Mouse (Mus musculus): Measurements from ENCODE around the gene Xab2. TPM values are rescaled to one million over a fixed set of nuclear protein-coding genes. Genes with fewer than 3 reads are reported as not detected.

The Xab2 gene
- 35.4 and 48.4 TPM in 2 replicates for polyA plus RNA-seq (2012; ENCODE audit: insufficient read depth, low replicate concordance)

DNA sequence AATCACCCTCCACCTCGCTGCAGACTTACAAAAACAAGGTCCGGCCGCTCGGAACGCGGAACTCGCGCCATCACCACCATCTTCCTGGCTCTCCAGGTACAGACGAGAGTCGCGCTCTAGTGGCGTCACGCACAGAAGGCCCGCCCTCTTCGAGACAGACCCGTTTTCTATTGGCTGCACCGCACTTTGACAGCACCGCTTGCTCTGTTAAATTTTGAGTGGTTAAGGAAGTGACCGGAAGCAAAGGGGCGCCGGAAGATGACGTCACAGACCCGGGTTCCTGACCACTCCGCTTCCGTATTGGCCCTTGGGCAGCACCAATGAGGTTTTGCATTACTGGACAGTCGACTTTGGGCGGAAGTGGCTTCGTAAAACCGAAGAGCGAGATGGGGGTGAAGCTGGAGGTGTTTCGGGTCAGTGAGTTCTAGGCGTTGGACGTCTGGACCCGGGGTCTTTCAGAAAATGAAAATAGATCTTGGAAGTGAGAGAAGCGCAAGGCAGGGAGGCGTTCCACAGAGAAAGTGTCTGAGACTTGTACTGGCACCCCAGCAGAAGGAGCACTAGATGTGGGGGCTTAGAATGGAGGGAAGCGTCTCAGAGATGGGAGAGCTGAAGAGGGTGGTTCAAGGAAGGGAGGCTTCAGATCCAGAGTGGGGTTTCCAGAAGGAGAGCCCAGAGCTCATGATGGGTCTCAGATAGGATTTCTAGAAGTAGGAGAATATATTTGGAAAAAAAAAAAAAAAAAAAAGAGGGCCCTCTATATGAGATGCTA, at the start of gene Xab2, which contains the start of gene Pet100:
Xab2 (minus strand) TSS at position 118 of the 772 bp plus-strand sequence.
Pet100 (plus strand) TSS at position 350 of the 772 bp plus-strand sequence.
- TF ChIP-seq GATA1 (IDR thresholded peaks at IDR 0.05; ENCODE audit: borderline replicate concordance, low read length): no peak
- TF ChIP-seq FLI1 (IDR thresholded peaks at IDR 0.05; ENCODE audit: low read length): peak; percentile 63; the same call in 1 of the 2 replicates
- peaks cover 43% of the 10 kb centered on the region for H3K4me1 ChIP-seq
- no peaks in the 10 kb centered on the region for H3K27me3 ChIP-seq (replicated peaks)
- H3K36me3 ChIP-seq (replicated peaks; ENCODE audit: low read length): peaks cover 65% of the 10 kb centered on the region
- no peaks in the 10 kb centered on the region for H3K9me3 ChIP-seq
- H3K4me3 ChIP-seq (replicated peaks): peak within 1 kb of the TSS; percentile 98

- Histone ChIP-seq H3K4me3 (replicated peaks) (peak overlapping the region; percentile 50), H3K9me3 (no peaks in the 10 kb centered on the region), H3K36me3 (replicated peaks; ENCODE audit: low read length) (no peaks in the 10 kb centered on the region), H3K27me3 (replicated peaks) (peaks cover 2% of the 10 kb centered on the region), H3K4me1 (peaks cover 52% of the 10 kb centered on the region)
- TF ChIP-seq GATA1 (IDR thresholded peaks at IDR 0.05; ENCODE audit: borderline replicate concordance, low read length) (no peak), FLI1 (IDR thresholded peaks at IDR 0.05; ENCODE audit: low read length) (no peak)
These were observed 49.3 kb upstream of the Xab2 start for GRCm38 (mm10) chr8:3670388-3670787.

DNA sequence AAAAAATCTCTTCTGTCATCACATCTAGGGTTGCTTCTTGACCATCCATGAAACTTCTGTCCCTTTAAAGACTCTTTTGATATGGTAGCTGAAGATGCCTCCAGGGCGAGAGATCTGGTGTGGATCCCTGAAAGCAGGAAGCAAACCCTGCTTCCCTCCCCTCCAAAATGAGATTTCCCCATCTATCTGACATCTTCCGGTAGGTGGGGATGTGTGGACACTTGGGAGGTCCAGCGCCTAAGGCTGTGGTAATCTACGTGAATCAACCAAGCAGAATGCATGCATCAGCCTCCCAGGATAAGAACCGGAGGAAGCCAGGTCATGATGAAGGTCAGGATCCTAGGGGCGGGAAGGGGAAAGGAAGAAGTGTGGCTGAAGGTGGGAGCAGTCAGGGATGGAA, 44.4 kb upstream of the Xab2 start, which contains the start of gene Mcemp1:
Mcemp1 (plus strand) TSS at position 248 of the 400 bp plus-strand sequence.
- H3K4me3 ChIP-seq (replicated peaks): peak within 1 kb of the TSS; percentile 31
- no peak for TF ChIP-seq FLI1 (IDR thresholded peaks at IDR 0.05; ENCODE audit: low read length)
- no peak for TF ChIP-seq GATA1 (IDR thresholded peaks at IDR 0.05; ENCODE audit: borderline replicate concordance, low read length)
- H3K9me3 ChIP-seq: no peaks in the 10 kb centered on the region

DNA sequence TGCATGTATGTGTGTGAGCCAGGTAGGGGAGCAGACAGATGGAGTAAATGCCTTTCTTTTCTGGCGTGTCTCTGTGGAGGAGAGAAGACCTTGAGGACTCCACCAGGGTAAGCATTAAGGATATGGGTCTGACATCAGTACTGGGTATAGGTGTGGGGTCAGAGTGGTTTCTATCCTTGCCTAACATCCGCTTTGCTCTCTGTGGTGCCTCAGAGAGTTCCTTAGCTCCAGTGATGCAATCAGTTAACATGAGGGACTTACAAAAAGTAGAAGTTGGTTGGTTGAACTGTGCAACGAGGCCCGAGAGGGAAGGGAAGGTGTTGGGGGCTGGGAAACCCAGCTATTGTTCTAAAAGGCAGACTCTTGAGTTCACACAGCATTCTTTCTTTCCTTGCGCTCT, 43.3 kb upstream of the Xab2 start:
- TF ChIP-seq GATA1 (IDR thresholded peaks at IDR 0.05; ENCODE audit: borderline replicate concordance, low read length) (no peak), FLI1 (IDR thresholded peaks at IDR 0.05; ENCODE audit: low read length) (no peak)
- H3K36me3 ChIP-seq (replicated peaks; ENCODE audit: low read length): no peaks in the 10 kb centered on the region
- H3K4me3 ChIP-seq (replicated peaks): no peak overlapping the region
- H3K4me1 ChIP-seq: peaks cover 40% of the 10 kb centered on the region
- H3K27me3 ChIP-seq (replicated peaks): peaks cover 2% of the 10 kb centered on the region
- H3K9me3 ChIP-seq: no peaks in the 10 kb centered on the region

More for the DNA sequence above, 44.4 kb upstream of the Xab2 start, which contains the start of gene Mcemp1:
- peaks cover 38% of the 10 kb centered on the region for H3K4me1 ChIP-seq
- H3K27me3 ChIP-seq (replicated peaks): peaks cover 2% of the 10 kb centered on the region
- H3K36me3 ChIP-seq (replicated peaks; ENCODE audit: low read length): no peaks in the 10 kb centered on the region

GRCm38 (mm10) chr8:3660889-3661288, 39.8 kb upstream of the Xab2 start:
- H3K27me3 ChIP-seq (replicated peaks): peaks cover 17% of the 10 kb centered on the region

DNA sequence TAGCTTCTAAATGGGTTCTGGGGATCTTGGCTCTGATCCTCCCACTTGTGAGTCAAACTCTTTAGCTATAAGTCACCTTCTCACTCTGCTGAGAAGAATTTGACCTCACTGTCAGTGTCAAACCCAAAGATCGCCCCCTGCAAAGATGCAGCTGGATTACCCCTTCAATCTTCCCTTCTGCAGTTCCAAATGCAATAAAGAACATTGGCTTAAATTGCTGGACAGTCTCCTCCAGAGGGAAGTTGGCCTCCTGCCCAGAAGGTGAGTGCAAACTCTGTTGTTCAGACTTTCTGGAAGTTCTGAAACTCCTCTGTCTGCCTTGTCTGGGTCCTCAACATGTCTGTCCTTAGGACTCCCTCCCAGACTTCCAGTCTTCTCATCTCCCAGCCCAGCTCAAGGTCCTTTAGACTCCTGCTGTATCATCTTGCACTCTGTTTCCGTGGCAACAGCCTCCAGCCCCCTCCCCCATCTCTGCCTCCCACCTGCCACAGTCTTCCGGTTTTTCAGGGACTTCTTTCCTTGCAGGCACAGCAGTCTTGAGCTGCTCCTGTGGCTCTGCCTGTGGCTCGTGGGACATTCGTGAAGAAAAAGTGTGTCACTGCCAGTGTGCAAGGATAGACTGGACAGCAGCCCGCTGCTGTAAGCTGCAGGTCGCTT, 35.7 kb upstream of the Xab2 start:
- peaks cover 58% of the 10 kb centered on the region for H3K4me1 ChIP-seq
- H3K36me3 ChIP-seq (replicated peaks; ENCODE audit: low read length): no peaks in the 10 kb centered on the region
- H3K4me3 ChIP-seq (replicated peaks): peak overlapping the region; percentile 8
- TF ChIP-seq FLI1 (IDR thresholded peaks at IDR 0.05; ENCODE audit: low read length): no peak
- no peak for TF ChIP-seq GATA1 (IDR thresholded peaks at IDR 0.05; ENCODE audit: borderline replicate concordance, low read length)
- H3K27me3 ChIP-seq (replicated peaks): peaks cover 27% of the 10 kb centered on the region
- no peaks in the 10 kb centered on the region for H3K9me3 ChIP-seq

More at GRCm38 (mm10) chr8:3660889-3661288, 39.8 kb upstream of the Xab2 start:
- Histone ChIP-seq H3K36me3 (replicated peaks; ENCODE audit: low read length) (no peaks in the 10 kb centered on the region), H3K9me3 (no peaks in the 10 kb centered on the region), H3K4me1 (peaks cover 57% of the 10 kb centered on the region), H3K4me3 (replicated peaks) (peak overlapping the region; percentile 67)
- TF ChIP-seq FLI1 (IDR thresholded peaks at IDR 0.05; ENCODE audit: low read length) (no peak), GATA1 (IDR thresholded peaks at IDR 0.05; ENCODE audit: borderline replicate concordance, low read length) (no peak)

- H3K9me3 ChIP-seq: no peaks in the 10 kb centered on the region
- no peak within 1 kb of the TSS for H3K4me3 ChIP-seq (replicated peaks)
- H3K27me3 ChIP-seq (replicated peaks): peaks cover 28% of the 10 kb centered on the region
- peaks cover 48% of the 10 kb centered on the region for H3K4me1 ChIP-seq
- no peak for TF ChIP-seq GATA1 (IDR thresholded peaks at IDR 0.05; ENCODE audit: borderline replicate concordance, low read length)
- TF ChIP-seq FLI1 (IDR thresholded peaks at IDR 0.05; ENCODE audit: low read length): no peak
- no peaks in the 10 kb centered on the region for H3K36me3 ChIP-seq (replicated peaks; ENCODE audit: low read length)
These were observed 34.4 kb upstream of the Xab2 start, which contains the start of gene Retn for GRCm38 (mm10) chr8:3655526-3655925. Gene Retn, plus strand, starts transcription at chr8:3655770.

GRCm38 (mm10) chr8:3654726-3655508, 33.8 kb upstream of the Xab2 start:
- H3K36me3 ChIP-seq (replicated peaks; ENCODE audit: low read length): no peaks in the 10 kb centered on the region
- no peak overlapping the region for H3K4me3 ChIP-seq (replicated peaks)
- TF ChIP-seq GATA1 (IDR thresholded peaks at IDR 0.05; ENCODE audit: borderline replicate concordance, low read length) (no peak), FLI1 (IDR thresholded peaks at IDR 0.05; ENCODE audit: low read length) (no peak)
- H3K9me3 ChIP-seq: no peaks in the 10 kb centered on the region
- peaks cover 43% of the 10 kb centered on the region for H3K4me1 ChIP-seq
- peaks cover 28% of the 10 kb centered on the region for H3K27me3 ChIP-seq (replicated peaks)

- Histone ChIP-seq H3K36me3 (replicated peaks; ENCODE audit: low read length) (no peaks in the 10 kb centered on the region), H3K4me1 (peaks cover 48% of the 10 kb centered on the region), H3K9me3 (no peaks in the 10 kb centered on the region), H3K4me3 (replicated peaks) (no peak overlapping the region), H3K27me3 (replicated peaks) (peaks cover 25% of the 10 kb centered on the region)
- TF ChIP-seq GATA1 (IDR thresholded peaks at IDR 0.05; ENCODE audit: borderline replicate concordance, low read length): no peak
- no peak for TF ChIP-seq FLI1 (IDR thresholded peaks at IDR 0.05; ENCODE audit: low read length)
These were observed 31.7 kb upstream of the Xab2 start for GRCm38 (mm10) chr8:3652845-3653244.

All from megakaryocyte, embryonic 14.5 days (primary cell).